Mouse (Mus musculus) intestine, embryonic 16.5 days (tissue): ENCODE data around the gene Wfdc5. TPM values are rescaled to one million over a fixed set of nuclear protein-coding genes. Genes with fewer than 3 reads are reported as not detected.

ENCODE experiments used
- ATAC-seq: fragments of 200-750 bp; cut with Nextera tagmentation; 2 replicates; pipeline ENCODE4 v1.8.0; 2017; ENCODE audit warnings: moderate TSS enrichment, moderate library complexity
- H3K27ac ChIP-seq: fragments of 300-500 bp; sonication (generic); 2 replicates; pipeline ENCODE4 v1.5.1; 2014; ENCODE audit warnings: mild to moderate bottlenecking, low read length
- H3K27me3 ChIP-seq: fragments of 300-500 bp; sonication (generic); replicated peaks from 2 replicates; pipeline ENCODE4 v1.6.1; 2014; ENCODE audit warnings: low read length, control low read depth, mixed read lengths; ENCODE audit not compliant: control insufficient read depth, insufficient read depth
- H3K36me3 ChIP-seq: fragments of 300-500 bp; sonication (generic); 2 replicates; pipeline ENCODE4 v1.6.1; 2014; ENCODE audit warnings: low read length, control low read depth; ENCODE audit not compliant: control insufficient read depth, insufficient read depth
- H3K4me1 ChIP-seq: fragments of 300-500 bp; sonication (generic); 2 replicates; pipeline ENCODE4 v1.6.1; 2014; ENCODE audit warnings: low read length, control low read depth, mixed read lengths; ENCODE audit not compliant: control insufficient read depth, insufficient read depth
- H3K4me2 ChIP-seq: fragments of 300-500 bp; sonication (generic); 2 replicates; pipeline ENCODE4 v1.6.1; 2014; ENCODE audit warnings: low read depth, low read length, control low read depth
- H3K4me3 ChIP-seq: fragments of 300-500 bp; sonication (generic); 2 replicates; pipeline ENCODE4 v1.5.1; 2014; ENCODE audit warnings: mild to moderate bottlenecking, low read length
- H3K9ac ChIP-seq: fragments of 300-500 bp; sonication (generic); 2 replicates; pipeline ENCODE4 v1.6.1; 2014; ENCODE audit warnings: low read depth, low read length
- H3K9me3 ChIP-seq: fragments of 300-500 bp; sonication (generic); 2 replicates; pipeline ENCODE4 v1.6.1; 2016; ENCODE audit warnings: low read length, control low read depth; ENCODE audit not compliant: control insufficient read depth
- WGBS: fragments of 180-500 bp; shearing (Covaris S2); extraction: QIAGEN DNeasy Blood & Tissue Kit; methylation state at CpG from one replicate; pipeline ENCODE4 v1.1.7; 2014; 5-methylcytosine and 5-hydroxymethylcytosine counted together
- polyA plus RNA-seq: library from polyadenylated mRNA; unstranded; fragments of >200 nt; fragmentation: Nextera tagmentation; extraction: Ambion mirVana; gene quantifications from 2 replicates; pipeline ENCODE4 v1.2.1, GENCODE M21; 2015

Gene Wfdc5
- polyA plus RNA-seq, 1 experiment from 2014 or later = not detected

DNA sequence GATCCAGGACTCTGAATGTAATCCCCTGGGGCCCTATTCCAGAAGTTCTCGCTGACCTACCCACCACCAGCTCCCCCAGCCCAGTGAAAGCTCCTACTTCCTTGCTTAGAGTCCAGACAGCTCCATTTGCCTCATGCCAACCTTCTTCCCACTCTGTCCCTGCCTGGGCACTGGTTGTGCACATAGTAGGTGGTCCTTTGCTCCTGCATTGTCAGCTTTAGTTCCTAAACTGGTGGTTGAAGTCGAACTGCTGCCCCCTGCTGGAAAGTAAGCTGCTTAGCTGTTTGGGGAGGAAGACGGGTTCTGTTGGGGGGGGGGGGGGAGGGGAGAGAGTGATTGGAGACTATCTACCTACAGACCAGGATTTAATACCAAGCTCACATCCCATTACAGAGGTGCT is 2.4 kb downstream of the Wfdc5 start:
- H3K4me3 ChIP-seq = no peak overlapping the region
- H3K4me2 ChIP-seq = no peak overlapping the region
- no peak overlapping the region for H3K9ac ChIP-seq
- H3K36me3 ChIP-seq = no peaks in the 10 kb centered on the region
- H3K9me3 ChIP-seq = no peaks in the 10 kb centered on the region
- H3K27me3 ChIP-seq = no peaks in the 10 kb centered on the region; the same call in 1 of the 2 replicates
- H3K4me1 ChIP-seq = no peaks in the 10 kb centered on the region
- 42% methylated on average over 3 of the region's 3 CpGs for WGBS
- no peak for ATAC-seq
- no peak overlapping the region for H3K27ac ChIP-seq

DNA sequence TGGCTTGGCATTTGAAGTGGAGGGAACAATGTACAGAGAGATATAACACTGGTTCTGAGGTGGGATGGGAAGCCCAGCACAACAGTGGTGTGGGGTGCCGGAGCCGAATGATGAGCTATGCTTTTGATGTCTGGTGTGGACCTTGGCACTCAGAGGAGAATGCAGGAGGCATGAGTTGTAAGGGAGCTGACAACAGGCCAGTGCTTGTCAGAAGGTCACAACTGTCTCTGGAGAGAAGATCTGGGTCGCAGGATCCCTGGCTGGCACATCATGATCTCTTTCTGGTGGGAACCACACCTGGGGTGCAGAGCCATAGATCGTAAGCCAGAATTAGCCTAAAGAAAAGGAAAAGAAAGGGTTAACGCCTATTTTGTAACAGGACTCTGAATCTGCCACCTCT is 4.7 kb downstream of the Wfdc5 start:
- Histone ChIP-seq H3K27me3 (no peaks in the 10 kb centered on the region; the same call in 1 of the 2 replicates), H3K4me2 (no peak overlapping the region), H3K4me3 (no peak overlapping the region), H3K4me1 (no peaks in the 10 kb centered on the region), H3K9ac (no peak overlapping the region), H3K36me3 (no peaks in the 10 kb centered on the region), H3K27ac (no peak overlapping the region), H3K9me3 (no peaks in the 10 kb centered on the region)
- WGBS = 75% methylated on average over 5 of the region's 5 CpGs
- no peak for ATAC-seq

DNA sequence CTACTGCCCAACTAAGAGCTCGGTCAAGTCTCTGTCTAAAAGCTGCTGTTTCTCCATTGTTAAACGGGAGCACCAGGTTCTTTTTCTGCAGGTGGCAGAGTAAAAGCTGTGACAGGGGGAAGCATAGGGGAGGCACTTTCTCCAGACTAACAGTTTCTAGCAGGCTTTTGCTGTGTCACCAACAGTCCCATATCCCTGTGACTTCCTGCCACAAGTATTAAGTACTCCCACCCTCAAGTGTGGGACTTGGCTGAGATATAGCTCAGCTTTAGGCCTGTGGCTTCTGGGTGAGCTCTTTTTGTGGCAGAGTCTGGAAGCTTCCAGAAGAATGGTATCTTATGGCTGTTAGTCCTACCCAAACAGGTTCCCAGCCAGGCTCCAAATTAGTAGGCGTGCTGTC is 6.7 kb downstream of the Wfdc5 start:
- Histone ChIP-seq H3K4me3 (no peak overlapping the region), H3K27ac (no peak overlapping the region), H3K4me2 (no peak overlapping the region), H3K9ac (no peak overlapping the region), H3K9me3 (no peaks in the 10 kb centered on the region), H3K4me1 (peaks cover 7% of the 10 kb centered on the region), H3K27me3 (peaks cover 11% of the 10 kb centered on the region), H3K36me3 (no peaks in the 10 kb centered on the region)
- 87% methylated on average over 3 of the region's 3 CpGs for WGBS
- ATAC-seq = no peak

DNA sequence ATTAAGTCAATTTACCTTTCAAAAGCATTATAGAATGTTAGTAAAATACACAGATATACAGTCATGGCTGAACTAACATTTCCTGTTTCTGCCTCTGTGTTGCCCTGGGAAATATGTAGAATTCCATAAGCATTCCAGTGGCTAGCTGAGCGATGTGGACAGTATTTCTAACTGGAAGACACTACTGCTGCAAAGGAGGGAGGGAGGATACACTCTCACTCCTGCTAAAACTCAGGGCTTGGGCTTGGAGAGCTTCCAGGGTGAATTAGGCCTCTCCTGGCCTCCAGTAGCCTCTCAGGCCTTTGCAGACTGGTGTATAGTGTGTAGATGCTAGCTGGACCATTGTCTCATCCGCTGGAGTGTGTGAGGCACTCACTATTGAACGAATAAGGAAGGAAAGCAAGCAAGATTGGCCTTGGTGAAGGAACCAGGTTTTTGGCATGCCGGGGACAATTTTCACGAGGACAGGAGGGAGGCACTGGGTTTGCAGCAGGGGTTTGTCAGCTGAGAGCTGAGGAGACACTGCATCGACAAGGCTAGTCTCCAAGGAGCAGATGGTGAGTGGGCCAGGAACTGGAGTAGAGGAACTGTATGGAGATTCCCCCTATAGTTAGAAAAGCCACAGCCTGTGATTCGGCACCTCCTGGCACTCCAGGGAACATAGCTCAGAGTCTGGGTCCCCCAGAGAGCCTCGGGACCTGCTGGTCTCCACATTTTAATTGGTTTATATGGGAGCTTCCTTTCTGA is 7.7 kb downstream of the Wfdc5 start:
- no peaks in the 10 kb centered on the region for H3K36me3 ChIP-seq
- 69% methylated on average over 8 of the region's 8 CpGs for WGBS
- no peak overlapping the region for H3K27ac ChIP-seq
- H3K4me3 ChIP-seq = no peak overlapping the region
- no peak for ATAC-seq
- H3K4me2 ChIP-seq = no peak overlapping the region
- H3K4me1 ChIP-seq = peaks cover 9% of the 10 kb centered on the region
- peaks cover 21% of the 10 kb centered on the region for H3K27me3 ChIP-seq
- H3K9ac ChIP-seq = no peak overlapping the region
- H3K9me3 ChIP-seq = no peaks in the 10 kb centered on the region

DNA sequence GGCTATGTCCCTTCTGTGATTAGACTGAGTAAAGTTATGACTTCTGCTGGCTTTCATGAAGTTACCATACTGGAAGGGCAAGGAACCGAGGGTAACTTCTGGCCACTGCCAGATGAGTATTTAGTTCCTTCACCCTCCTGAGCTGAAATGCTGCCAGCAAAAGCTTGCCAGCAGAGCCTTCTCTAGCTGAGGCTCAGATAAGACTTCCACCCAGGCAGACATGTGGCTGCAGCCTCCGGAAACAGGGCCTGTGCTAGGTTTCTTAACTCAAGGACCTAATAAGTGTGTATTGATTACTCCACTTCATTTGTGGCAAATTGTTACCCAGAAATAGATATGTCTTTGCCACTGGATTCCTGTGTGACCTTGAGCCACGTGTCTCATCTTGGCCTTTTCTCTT is 9.1 kb downstream of the Wfdc5 start:
- Histone ChIP-seq H3K4me1 (peaks cover 14% of the 10 kb centered on the region), H3K36me3 (no peaks in the 10 kb centered on the region), H3K4me3 (no peak overlapping the region), H3K4me2 (no peak overlapping the region), H3K9ac (no peak overlapping the region), H3K27me3 (peaks cover 35% of the 10 kb centered on the region), H3K27ac (no peak overlapping the region), H3K9me3 (no peaks in the 10 kb centered on the region)
- no peak for ATAC-seq
- WGBS = 64% methylated on average over 3 of the region's 3 CpGs

DNA sequence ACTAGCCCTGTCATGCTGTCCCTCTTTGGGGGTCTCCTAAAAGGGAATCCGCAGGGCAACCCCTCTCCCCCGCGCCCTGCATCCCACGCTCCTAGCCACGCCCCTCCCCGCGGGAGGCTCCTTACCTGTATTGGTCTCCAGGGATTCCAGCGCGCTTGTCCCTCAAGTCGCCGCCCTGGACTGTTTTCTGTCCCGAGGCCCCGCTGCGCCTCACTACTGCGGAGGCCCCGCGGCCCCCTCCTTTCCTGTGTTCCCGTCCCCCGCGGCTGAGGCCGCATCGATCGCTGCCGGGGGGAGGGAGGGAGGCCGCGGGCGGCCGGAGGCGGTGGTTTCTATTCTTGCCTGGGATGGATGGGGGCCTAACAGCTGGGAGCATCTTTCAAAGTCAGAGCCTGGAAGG is 11.6 kb downstream of the Wfdc5 start, which contains the start of gene Kcns1:
Kcns1 (minus strand) TSS at position 212 of the 400 bp plus-strand sequence.
- peak within 1 kb of the TSS; percentile 46 for H3K9ac ChIP-seq
- H3K9me3 ChIP-seq = no peaks in the 10 kb centered on the region
- H3K36me3 ChIP-seq = no peaks in the 10 kb centered on the region
- ATAC-seq = peak; percentile 18; the same call in 1 of the 2 replicates
- H3K27me3 ChIP-seq = peaks cover 59% of the 10 kb centered on the region
- H3K4me1 ChIP-seq = peaks cover 18% of the 10 kb centered on the region
- H3K27ac ChIP-seq = no peak within 1 kb of the TSS
- WGBS = 2% methylated on average over 29 of the region's 29 CpGs
- H3K4me3 ChIP-seq = peak within 1 kb of the TSS; percentile 41
- peak within 1 kb of the TSS; percentile 62 for H3K4me2 ChIP-seq

DNA sequence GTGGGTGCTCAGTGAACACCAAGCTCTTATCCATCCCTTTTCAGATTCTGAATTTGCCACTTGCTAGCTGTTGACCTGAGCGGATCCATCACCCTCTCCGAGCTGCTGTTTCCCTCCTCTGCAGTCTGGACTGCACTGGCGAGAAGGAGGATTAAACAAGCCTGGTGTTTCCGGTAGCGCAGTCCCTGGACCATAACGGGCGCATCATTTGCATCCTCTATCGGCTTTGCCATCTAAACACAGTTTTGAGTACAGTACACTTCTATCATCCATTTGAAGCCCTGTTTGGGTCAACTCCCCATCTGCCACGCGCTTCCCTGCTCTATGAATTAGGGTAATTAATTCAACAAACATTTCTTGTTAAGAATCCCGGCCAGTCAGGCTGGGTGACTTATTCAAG is 12.2 kb downstream of the Wfdc5 start:
- H3K4me1 ChIP-seq = peaks cover 18% of the 10 kb centered on the region
- H3K36me3 ChIP-seq = no peaks in the 10 kb centered on the region
- WGBS = 6% methylated on average over 11 of the region's 11 CpGs
- no peak overlapping the region for H3K27ac ChIP-seq
- peaks cover 59% of the 10 kb centered on the region for H3K27me3 ChIP-seq
- H3K4me3 ChIP-seq = no peak overlapping the region
- H3K4me2 ChIP-seq = no peak overlapping the region; the same call in 1 of the 2 replicates
- no peak for ATAC-seq
- H3K9me3 ChIP-seq = no peaks in the 10 kb centered on the region
- no peak overlapping the region for H3K9ac ChIP-seq

DNA sequence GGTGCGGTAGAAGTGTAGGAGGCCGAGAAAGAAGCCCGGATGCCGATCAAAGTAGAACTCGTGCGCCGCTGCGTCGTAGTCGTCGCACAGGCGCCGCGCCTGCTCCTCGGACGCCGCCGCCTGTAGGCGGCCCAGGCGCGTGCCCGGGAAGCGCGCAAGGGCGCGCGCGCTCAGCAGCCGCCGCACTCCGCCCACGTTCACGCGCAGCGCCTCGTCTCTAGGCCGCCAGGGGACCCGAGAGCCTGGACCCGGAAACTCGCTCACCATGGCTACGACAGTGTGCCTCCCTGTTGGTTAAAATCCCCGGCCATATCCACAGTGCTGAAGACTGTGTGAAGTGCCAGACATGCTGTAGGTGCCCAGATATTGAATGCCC is 14.0 kb downstream of the Wfdc5 start:
- no peak overlapping the region for H3K27ac ChIP-seq
- peak overlapping the region; percentile 32 for H3K4me3 ChIP-seq
- H3K4me1 ChIP-seq = peaks cover 18% of the 10 kb centered on the region
- no peaks in the 10 kb centered on the region for H3K36me3 ChIP-seq
- H3K9me3 ChIP-seq = no peaks in the 10 kb centered on the region
- no peak overlapping the region for H3K9ac ChIP-seq
- peaks cover 59% of the 10 kb centered on the region for H3K27me3 ChIP-seq
- peak overlapping the region; percentile 61 for H3K4me2 ChIP-seq
- ATAC-seq = 0 out of 2 replicates have a peak, but pooled peaks have one; percentile 42
- 5% methylated on average over 42 of the region's 42 CpGs for WGBS

DNA sequence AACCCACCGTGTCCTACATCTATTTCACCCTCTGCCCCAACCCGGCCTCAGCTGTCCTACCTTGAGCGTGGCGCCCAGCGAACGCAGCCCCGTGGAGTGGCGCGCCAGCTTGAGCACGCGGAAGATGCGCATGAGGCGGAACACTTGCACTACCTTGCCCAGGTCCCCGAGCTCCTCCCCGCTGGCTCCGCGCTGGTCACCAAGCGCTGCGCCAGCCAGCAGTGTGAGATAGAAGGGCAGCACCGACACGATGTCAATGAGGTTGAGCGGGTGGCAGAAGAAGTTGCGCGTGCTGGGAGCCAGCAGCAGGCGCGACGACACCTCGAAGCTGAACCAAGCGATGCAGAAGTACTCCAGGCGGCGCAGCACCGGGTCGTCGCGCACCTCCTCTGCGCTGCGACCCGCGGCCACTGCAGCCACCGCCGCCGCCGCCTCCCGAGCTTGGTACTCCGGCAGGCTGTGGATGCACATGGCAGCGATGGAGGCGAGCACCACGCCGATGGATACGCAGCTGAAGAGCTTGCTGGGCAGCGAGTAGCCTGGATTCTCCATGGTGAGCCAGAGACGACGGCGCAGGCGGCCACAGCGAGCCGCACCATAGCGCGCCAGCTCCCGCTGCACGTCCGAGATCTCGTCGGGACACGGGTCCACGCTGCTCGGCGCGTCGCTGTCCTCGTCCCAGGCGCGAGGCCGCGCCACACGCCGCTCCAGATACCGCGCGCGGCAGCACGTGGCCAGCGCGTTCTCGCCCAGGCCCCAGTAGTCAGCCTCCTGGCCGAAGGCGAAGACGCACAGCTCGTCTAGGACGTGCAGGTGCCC is 14.6 kb downstream of the Wfdc5 start:
- H3K27me3 ChIP-seq = peaks cover 59% of the 10 kb centered on the region
- WGBS = 11% methylated on average over 90 of the region's 90 CpGs
- ATAC-seq = 0 out of 2 replicates have a peak, but pooled peaks have one; percentile 18

More for the DNA sequence above, 14.6 kb downstream of the Wfdc5 start:
- H3K4me3 ChIP-seq = peak overlapping the region; percentile 32
- no peak overlapping the region for H3K9ac ChIP-seq
- no peaks in the 10 kb centered on the region for H3K9me3 ChIP-seq
- H3K4me1 ChIP-seq = peaks cover 18% of the 10 kb centered on the region
- peak overlapping the region; percentile 61 for H3K4me2 ChIP-seq
- no peak overlapping the region for H3K27ac ChIP-seq
- H3K36me3 ChIP-seq = no peaks in the 10 kb centered on the region
